Mouse (Mus musculus) adrenal gland, adult (tissue): ENCODE results near the gene Spns1.
"Not testable (repeated sequence)": the region's sequence is repeated elsewhere in the genome, so short reads cannot be mapped to it uniquely, and the experiment has no call there.

ENCODE experiments used
- DNase-seq, 2 experiments: peaks; one replicate each; pipeline ENCODE4 v3.0.0; 2022 to 2023; ENCODE audit warnings: low spot score in 1 of 2; ENCODE audit not compliant: inconsistent age in 2 of 2

Spns1 gene

GRCm38 (mm10) chr7:126377278-126378158 lies at the start of gene Spns1:
Spns1 (minus strand) TSS chr7:126377450.
- DNase-seq = peak; percentile 97 to 99

DNA sequence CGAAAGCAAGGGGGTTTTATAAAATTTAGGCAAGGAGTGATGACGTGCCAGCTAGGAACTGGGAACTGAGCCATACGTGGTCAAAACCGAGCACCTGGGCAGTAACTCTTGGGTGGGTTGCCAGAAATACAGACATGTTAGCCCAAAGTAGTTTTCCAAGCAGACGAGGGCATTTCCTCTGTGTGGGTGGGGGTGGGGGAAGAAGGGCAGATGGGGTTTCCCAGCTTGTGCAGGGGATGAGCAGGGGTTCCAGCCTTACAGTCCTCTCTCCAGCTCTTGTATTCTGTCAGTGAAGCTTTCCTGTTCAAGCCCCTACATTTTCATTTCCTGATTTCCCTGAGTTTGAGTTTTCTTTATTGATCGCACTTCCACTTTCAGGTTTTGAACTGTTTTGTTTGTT lies 46.9 kb upstream of the Spns1 start:
- DNase-seq = no peak

DNA sequence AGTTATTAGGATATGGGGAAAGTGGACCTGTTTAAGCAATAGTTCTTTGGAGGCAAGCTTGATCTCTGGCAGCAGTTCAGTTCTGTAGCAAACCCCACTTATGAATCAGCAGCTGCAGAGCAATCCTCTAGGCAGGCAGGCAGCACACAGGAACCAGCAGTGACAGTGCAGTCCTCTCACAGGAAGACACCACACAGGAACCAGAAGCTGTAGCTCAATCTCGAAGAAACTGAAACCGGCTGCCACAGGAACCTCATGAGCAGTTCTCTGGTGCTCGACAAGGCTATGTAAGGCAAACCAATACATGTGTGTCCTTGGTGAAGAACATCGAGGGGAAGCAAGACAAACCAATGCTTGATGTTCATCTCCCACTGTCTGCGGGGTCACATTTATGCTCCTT lies 44.5 kb upstream of the Spns1 start:
- no peak for DNase-seq

DNA sequence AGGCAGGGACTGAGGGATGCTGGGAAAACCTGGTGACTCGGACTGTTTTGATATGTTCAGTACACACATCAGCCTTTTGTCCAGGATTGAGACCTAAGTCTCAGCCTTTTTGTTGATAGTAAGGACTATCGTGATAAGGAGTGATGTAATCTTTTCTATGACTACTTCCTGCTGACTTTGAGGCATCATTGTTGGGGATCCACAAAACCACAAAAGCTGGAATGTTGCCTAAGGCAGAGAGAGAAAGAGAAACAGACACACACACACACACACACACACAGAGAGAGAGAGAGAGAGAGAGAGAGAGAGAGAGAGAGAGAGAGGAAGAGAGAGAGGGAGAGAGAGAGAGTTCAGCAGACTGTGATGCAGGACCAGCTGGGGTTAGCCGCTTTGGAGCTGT lies 41.2 kb upstream of the Spns1 start:
- DNase-seq = no peak

DNA sequence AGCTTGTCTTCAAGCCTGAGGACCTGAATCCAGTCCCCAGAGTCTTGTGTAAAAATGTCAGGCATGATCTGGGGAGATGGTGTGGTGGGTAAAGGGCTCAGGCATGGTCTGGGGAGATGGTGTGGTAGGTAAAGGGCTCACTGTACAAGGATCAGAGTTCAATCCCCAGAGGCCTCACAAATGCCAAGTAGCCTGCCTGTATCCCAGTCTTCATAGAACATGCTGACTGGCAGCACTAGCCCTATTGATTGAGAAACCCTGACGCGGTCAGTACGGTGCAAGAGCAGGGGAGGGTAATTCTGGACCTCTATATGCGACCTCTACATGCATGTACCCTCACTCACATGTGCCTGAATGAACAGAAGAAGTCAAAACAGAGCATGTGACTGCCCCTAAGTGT lies 40.4 kb upstream of the Spns1 start:
- peak in 1 of 2 experiments; percentile 39 for DNase-seq

DNA sequence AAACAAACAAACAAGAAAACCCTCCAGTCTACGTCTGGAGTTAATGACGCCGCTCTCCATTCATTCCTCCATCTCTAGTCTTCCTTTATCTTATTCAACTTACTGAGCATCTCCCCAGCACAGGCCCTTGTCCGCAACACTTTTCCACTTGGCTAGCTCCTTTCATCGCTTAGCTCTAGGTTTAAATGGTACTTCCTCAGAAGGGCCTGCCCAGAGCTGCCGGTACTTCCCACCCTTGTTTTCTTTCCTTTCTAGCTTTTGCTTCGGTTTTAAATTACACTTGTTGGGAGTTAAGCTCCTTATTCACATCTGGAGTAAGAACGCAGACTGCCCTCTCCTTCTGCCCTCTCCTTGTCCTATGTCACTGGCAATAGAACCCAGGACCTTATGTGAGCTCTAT lies 39.8 kb upstream of the Spns1 start:
- no peak for DNase-seq

DNA sequence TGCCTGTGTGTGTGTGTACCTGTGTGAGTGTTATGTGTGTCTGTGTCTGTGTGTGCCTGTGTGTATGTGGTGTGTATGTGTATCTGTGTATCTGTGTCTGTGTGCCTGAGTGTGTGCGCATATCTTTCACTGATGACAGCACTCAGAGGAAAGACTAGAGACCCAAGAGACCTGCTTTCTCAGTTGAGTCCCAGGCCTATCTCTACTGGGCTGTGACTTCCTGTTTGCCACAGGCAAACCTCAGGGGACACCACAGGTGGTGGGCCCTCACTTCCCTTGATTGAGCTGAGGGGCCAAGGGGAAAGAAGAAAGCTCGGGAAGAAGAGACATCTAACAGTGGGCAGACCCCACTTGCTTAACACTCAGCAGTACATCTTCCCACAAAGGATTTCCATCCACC lies 39.4 kb upstream of the Spns1 start:
- DNase-seq = no peak

DNA sequence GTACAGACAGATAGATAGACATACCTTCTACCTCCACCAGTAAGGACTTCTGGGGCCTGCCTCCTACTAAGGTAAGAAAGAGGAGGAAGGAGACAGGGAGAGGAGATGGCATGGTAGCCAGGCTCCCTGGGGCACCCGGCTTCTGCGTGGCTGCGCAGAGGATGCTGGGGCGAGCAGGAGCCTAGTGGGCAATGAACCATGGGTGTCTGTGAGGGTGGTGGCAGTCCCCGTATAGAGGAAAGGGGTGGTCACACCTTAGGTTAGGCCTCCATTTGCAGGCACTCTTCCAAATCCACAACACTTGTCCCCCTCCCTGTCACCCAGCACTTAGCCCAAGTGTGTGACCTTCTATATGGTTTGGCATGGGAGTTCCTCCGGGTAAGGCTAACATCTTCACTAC lies 37.5 kb upstream of the Spns1 start, which contains the start of gene Cd19:
Cd19 (minus strand) TSS at position 165 of the 400 bp plus-strand sequence.
- DNase-seq = no peak

- peak in 1 of 2 experiments; percentile 73 for DNase-seq
Observed at GRCm38 (mm10) chr7:126411061-126411460, 33.8 kb upstream of the Spns1 start.

GRCm38 (mm10) chr7:126408686-126409085 lies 31.4 kb upstream of the Spns1 start:
- no peak for DNase-seq

DNA sequence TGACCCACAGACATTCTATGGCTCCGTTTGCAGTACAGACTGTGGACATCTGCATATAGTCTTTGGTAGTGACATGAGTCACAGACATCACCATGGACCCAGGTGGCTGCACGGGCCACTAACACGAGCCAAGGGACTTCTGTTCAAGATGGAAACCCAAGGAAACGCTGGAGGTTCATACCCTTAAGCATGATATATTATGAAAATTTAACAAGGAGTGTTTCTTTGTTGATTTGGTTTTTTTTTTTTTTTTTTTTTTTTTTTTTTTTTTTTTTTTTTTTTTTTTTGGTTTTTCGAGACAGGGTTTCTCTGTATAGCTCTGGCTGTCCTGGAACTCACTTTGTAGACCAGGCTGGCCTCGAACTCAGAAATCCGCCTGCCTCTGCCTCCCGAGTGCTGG lies 25.3 kb upstream of the Spns1 start:
- not testable (repeated sequence) for DNase-seq

DNA sequence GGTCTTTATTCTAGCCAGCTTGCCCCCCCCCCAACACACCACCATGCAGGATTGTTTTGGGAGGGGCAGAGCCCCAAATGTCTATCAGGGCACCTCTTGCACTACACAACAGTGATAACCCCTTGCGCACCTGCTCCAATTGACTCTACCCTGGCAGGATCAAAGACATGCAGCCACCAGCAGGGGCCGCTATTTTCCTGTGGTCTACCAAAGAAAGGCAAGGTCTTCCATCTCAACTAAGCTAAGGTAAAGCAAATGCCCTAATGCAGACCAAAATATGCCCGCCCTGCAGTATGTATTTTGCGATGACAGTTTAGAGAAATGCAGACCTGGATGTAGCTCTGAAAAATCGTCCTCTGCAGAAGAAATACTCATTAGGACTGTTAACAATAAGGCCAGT lies 22.3 kb upstream of the Spns1 start:
- DNase-seq = peak; percentile 82 to 94

- peak in 1 of 2 experiments; percentile 38 for DNase-seq
Observed at GRCm38 (mm10) chr7:126397822-126398221, 20.6 kb upstream of the Spns1 start.

GRCm38 (mm10) chr7:126397221-126397620 lies 20.0 kb upstream of the Spns1 start:
- no peak for DNase-seq

- DNase-seq = peak; percentile 95 to 100
Observed at GRCm38 (mm10) chr7:126396298-126397119, 19.3 kb upstream of the Spns1 start, which contains the start of gene Nfatc2ip. Nfatc2ip (minus strand) TSS chr7:126396737.

DNA sequence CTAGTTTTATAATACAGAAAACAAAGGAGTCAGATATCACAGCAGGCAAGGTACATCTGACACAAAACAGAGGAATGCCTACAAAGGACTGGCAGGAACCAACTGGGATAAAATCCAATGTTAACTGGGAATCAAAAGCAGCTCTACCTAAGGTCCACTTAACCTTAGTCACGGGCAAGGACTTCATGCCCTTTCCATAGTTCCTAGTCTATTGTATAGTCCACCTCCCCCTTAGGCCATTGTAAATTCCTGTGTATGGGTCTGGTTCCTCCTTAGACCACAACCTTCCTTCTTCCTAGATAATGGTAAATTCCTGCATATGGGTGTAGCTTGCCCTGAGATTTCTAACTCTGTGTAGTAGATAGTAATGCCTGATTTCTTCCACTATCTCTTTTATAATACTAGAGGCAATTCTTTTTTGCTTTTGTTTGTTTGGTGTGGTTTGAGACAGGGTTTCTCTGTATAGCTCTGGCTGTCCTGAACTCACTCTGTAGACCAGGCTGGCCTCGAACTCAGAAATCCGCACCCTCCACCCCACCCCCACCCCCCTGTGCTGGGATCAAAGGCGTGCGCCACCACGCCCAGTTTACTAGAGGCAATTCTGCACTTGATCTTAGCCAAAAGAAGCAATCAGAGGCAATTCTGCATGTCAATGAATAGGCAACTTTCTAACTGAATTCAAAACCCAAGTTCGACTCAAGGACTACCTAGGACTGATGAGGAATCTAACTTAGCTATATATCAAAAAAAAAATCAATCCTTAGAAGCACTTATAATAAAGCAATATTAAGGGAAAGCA lies 15.0 kb upstream of the Spns1 start:
- not testable (repeated sequence) for DNase-seq

DNA sequence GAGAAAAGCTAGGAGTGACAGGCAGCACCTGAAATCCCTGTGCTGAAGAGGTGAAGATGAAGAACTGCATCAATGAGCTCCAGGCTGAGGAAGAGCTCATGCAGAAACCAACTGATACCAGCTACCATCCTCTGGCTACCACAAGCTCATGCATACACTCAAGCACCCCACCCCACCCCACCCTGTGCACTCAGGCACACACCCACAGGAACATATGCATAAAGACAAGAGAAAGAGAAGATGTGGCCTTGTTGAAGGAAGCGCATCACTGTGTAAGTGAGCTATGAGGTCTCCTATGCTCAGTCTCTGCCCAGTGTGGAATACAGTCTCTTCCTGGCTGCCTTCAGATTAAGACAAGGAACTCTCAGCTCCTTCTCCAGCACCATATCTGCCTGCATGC lies 10.9 kb upstream of the Spns1 start:
- DNase-seq = no peak

DNA sequence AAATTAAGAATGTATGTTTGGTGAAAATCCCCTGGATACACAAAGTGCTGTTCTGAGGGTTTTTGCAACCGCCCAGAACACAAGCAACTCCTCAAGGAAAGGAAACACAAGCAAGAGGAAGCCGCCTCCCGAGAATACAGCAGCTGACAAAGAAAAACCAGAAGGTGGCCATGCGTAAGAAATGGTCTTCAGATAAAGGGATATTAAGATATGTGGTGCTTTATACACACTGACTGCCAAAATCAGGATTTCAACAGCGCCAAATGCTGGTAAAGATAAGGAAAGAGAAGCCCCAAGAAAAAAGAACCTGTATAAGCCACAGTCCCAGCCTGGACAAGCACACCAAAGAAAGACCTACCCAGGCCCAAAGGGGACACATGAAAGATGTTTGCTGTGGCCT lies 6.3 kb upstream of the Spns1 start:
- no peak for DNase-seq

DNA sequence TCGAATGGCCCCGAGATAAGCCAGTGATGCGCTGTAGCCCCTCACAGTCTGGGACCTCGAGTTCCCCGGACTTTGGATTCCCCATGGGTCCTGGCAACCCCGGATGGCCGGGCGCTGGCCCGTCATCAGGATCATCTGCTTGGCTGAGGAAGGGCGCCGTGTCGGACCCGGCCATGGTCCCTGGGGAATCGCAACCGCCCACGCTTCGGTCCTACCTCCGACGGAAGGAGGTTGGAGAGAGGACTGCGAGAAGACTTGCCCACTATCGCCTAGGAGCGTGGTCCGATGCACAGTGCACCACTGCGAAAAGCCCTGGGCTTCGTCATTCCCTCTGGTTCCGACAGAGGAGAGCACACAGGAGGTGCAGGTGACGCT lies 360 bp downstream of the Spns1 start:
- no peak for DNase-seq

DNA sequence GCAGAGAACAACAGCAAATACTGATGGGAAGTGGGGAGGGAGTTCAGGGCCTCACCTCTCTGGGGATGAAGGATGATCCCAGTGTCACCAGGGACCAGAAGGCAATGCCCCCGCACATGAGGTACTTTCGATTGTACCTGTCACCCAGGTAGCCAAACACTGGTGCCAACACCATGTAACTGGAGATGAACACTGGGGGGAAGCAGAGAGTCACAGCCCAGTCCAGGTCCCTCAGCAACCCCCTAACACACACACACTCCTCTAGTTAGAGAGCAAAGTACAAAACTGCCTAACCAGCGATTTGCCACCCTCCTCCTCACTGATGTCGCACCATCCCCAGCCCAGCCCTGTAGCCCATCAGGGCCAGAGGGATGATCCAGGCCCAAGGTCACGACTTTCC lies 2.2 kb downstream of the Spns1 start:
- DNase-seq = no peak

DNA sequence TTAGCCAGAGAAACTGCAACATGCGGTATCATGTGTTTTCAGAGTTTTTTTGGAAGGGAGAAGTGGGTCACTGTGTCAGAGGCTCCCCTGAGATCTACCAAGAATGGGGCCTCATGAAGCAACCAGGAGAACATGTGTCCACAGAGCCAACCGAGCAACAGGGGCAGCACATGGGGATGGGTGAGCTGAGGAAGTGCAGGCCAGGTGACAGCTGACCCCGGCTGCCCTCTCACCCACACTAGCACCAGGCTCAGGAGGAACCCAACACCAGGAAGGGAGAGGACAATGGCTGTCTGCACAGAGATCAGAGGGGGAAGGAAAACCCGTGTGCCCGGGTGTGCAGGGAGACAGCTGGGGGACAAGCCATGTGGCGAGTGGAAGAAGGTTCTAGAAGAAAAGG lies 2.7 kb downstream of the Spns1 start:
- DNase-seq = no peak
